Mouse (Mus musculus): ENCODE measurements around the gene Pknox2.

GRCm38 (mm10) chr9:37099595-37099994 is 47.6 kb downstream of the Pknox2 start:
- TF ChIP-seq CTCF (IDR thresholded peaks at IDR 0.05; ENCODE audit: control insufficient read depth, insufficient read depth, insufficient read length) (no peak), MAX (IDR thresholded peaks at IDR 0.05) (no peak), MYOD1 (IDR thresholded peaks at IDR 0.05; ENCODE audit: control insufficient read depth, insufficient read length, low read depth) (no peak), USF1 (IDR thresholded peaks at IDR 0.05; ENCODE audit: low read depth) (peak; percentile 74)

All from C2C12 (cell line).